Mouse (Mus musculus): ENCODE data around the gene Ndrg4.
A peak's percentile ranks its signal among the peaks of the same experiment; 100 is the strongest.

Ndrg4 gene

DNA sequence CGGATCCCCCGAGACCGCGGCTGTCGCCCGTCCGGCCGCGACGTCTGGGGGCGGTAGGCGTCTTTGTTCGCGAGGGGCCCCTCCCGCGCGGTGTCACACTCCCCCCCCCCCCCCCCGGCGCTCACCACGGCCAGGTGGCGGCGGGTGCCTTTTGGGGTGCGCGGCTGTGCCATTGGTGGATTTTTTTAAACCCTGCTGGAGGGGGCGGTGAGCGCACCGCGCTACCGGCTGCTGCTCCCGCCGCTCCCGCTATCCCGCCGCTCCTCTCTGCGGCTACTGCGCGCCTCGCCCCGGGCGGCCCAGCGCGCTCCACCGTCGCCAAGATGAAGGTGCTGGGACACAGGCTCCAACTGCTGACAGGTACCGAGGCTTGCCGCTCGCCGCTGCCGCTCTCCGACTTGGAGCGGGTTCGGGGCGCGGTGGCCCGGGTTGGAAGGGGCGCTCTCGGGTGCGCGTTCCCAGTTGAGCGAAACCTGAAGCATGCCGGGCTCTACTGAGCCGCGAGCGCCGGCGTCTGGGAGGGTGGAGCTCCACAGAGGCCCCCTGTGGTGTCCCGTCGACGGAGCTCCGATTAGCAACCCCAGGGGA, 1.3 kb downstream of the Ndrg4 start:
- DNase-seq (ENCODE audit: low spot score) = peak; percentile 9

DNA sequence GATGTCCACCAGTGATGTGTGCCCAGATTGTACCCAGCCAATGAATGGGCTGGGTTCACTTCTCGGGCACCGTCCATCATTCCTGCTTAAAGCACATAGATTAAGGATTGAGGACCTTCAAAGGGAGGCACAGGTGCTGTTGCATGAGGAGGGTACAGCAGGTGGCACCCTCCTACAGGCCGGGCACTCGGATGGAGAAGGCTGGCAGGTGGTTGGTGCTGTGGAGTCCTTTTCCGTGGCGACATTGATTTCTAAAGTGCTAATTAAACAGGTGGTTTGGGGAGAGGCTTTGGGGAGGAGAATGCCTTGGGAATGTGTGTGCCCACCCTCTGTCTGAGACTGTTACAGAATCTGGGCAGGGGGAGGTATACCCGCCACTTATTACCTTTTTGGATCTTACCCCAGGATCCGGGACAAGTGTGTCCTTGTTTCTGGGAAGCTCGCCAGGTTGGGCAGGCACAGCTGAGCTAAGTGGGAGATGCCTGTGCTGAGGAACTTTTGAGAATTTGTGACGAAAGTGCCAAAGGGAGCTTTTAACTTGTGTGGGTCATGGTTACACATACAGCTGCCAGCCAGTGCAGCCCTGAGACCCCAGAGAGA, 11.4 kb downstream of the Ndrg4 start:
- DNase-seq (ENCODE audit: low spot score) = no peak

- DNase-seq (ENCODE audit: low spot score) = no peak
Measured at GRCm38 (mm10) chr8:95690929-95691541, 14.3 kb downstream of the Ndrg4 start.

GRCm38 (mm10) chr8:95694631-95695030, 17.9 kb downstream of the Ndrg4 start:
- DNase-seq (ENCODE audit: low spot score) = no peak

DNA sequence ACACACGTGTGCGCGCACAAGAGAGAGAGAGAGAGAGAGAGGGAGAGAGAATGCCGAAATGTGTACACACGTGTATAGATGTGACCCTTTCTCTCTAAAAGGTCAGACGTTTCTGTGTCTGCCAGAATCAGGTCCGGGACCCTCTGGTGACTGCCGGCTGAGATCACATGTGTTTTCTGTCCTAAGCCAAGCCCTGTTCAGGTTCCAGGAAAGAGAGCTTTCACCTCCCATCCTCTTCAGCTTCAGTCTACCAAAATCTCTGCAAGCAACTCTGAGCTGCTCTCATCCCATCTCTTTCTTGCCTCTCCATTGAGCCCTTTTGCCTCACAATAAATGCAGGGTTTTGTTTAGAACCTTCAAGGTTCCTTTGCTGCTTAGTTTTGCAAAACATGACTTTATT, 19.9 kb downstream of the Ndrg4 start:
- DNase-seq (ENCODE audit: low spot score) = no peak

DNA sequence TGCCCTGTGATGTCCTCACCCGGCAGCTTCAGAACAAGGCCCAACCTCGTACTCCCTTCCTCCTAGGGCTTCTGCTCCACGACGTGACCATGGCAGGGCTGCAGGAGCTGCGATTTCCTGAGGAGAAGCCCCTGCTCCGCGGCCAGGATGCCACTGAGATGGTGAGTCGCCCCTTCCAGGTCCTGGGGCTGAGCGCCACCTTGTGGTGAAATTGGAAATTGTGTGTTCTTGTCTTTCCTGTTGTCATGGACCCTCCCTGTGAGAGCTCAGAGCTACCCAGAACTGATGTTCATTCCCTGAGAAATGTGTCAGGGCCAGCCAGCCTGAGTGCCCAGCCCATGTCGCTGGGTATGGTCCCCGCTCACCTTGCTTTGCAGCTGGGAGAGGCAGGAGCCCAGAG, 20.3 kb downstream of the Ndrg4 start:
- peak; percentile 68 for DNase-seq (ENCODE audit: low spot score)

DNA sequence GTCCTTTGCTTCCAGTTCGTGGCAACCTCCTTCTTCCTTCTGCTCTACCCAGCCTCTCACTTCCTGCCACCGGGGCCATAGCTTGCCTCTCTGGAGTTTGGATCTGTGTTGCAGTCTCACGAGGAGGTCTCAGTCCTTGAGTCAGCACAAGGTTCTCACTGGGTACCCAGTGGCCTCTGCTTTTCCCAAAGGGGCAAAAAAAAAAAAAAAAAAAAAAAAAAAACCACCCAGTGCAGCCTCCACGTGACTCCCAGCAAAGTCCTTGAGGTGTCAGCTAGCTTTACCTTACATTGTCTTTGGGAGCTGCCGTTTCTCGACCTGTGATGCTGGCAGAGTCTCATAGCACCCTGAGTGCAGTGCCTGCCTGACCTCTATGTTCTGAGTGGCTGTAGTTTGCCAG, 21.4 kb downstream of the Ndrg4 start:
- DNase-seq (ENCODE audit: low spot score) = no peak

GRCm38 (mm10) chr8:95700282-95700681, 23.5 kb downstream of the Ndrg4 start:
- no peak for DNase-seq (ENCODE audit: low spot score)

DNA sequence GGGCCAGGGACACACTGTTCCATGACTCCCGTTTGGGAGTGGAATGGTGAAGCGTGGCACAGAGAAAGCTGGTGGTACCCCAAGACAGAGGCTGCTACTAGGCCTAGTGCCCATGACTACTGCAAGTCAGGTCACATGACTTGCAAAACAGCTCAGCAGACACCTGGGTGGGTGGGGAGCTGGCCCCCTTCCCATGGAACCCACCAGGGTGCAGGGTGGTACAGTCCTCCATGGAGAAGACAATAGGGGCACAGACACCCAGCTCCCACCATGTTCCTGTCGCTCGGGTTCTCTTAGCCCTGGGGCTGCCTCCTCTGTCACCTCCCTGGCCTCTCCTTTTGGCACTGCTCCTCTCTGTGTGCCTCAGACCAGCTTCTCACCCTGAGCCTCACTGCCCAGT, 25.0 kb downstream of the Ndrg4 start:
- no peak for DNase-seq (ENCODE audit: low spot score)

DNA sequence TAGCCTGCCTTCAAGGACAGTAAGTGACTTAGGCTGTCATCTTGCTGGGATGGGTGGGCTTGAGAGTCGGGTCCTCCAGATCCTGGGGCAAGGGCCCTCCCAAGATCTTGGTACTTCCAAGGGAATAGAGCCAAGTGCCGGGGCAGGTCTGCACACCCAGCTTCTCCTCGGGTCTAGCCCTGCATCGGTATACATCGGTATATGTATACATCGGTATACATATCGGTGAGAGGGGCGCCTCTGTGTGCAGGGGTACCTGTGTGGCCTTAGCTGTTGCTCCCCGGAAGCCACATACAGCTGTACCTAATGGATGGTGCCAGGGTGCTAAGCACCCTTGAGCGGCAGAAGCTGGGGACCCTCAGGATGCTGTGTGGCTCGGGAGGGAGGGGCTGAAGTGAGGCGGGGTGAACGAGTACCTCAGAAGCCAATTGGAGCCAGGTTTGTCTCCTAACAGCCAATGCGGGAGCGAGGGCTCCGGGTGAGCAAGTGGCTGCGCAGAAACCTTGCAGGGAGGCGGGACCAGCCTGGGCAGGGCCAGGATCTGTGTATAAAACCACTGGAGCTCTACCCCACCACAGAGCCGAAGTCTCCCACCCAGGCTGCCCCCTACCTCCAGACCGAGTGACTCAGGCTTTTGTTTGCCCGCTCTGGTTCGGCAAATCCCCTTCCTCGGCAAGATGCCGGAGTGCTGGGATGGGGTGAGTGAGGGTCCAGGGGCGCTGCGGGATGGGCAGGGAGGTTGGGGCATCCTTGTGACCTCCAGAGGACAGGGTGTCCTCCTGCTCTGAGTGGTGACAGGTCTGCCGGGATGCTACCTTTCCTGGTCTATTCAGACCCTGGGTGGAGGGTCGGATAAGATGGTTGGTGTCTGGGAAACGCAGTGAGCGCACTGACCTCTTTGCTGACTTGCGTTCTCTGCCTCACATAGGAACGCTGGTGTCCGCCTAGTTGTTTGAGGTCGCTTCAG, 26.0 kb downstream of the Ndrg4 start:
- peak; percentile 72 for DNase-seq (ENCODE audit: low spot score)

- no peak for DNase-seq (ENCODE audit: low spot score)
Measured at GRCm38 (mm10) chr8:95703461-95704260, 26.9 kb downstream of the Ndrg4 start.

DNA sequence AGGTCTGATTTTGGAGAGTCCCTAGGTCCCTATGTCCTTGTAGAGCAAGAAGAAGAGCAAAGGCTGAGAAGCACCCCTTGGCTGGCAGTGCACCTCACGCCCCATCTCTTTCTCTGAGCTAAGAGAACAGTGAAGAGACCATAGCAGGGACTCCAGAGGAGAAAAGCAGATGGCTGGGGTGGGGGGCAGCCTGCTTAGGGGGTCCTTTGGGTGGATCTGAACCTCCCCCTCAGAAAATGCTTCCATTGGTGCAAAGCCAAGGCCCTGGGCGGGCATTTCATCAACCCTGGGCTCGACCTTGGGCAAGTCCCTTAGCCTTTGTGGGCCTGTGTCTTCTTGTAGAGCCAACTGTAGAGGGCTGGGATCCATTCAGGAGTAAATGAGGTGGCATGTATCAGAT, 27.8 kb downstream of the Ndrg4 start:
- DNase-seq (ENCODE audit: low spot score) = no peak

DNA sequence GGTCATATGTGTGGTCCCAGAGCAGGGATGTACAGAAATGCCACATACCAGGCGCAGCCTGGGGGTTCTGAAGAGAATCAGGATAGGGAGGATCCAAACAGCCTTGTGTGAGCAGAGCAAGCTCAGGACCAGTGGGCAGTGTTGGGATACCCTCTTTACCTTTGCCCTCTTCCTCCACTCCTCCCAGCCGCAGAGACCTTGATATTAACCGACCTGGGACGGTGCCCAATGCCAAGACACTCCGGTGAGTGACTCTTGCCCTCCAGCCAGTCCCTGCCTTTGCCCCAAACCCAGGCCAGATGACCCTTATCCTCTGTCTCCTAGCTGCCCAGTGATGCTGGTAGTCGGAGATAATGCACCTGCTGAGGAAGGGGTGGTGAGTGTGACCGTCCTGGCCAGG, 32.8 kb downstream of the Ndrg4 start:
- no peak for DNase-seq (ENCODE audit: low spot score)

- no peak for DNase-seq (ENCODE audit: low spot score)
Measured at GRCm38 (mm10) chr8:95711029-95711428, 34.2 kb downstream of the Ndrg4 start.

- DNase-seq (ENCODE audit: low spot score) = no peak
Measured at GRCm38 (mm10) chr8:95712395-95712794, 35.6 kb downstream of the Ndrg4 start.

GRCm38 (mm10) chr8:95713100-95714010, 36.6 kb downstream of the Ndrg4 start:
- peak; percentile 64 for DNase-seq (ENCODE audit: low spot score)

- no peak for DNase-seq (ENCODE audit: low spot score)
Measured at GRCm38 (mm10) chr8:95714367-95714766, 37.6 kb downstream of the Ndrg4 start.

DNA sequence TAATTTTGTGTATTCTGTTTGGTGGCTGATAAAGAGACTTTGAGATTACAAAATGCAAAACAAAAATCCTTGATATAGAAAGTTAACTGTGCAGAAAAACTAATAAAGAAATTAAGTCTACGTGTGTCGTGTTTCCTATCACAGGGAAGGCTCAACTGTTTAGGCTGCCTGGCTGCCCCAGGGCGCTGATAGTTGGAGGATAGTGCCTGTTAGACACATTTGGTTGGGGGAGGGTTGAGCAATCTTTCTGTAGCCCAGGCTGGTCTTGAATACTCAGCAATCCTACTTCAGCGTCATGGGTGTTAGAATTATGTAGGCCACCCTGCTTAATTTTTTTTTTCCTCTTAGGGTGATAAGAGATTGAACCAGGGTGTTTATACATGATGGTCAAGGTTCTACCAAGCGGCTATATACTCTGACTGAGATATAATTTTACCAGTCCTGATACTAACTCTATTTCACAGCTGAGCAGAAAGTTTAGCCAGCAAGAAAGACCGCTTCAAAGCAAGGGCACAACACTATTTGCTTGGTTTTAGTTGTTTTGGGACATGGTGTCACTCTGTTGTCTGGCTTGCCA, 38.1 kb downstream of the Ndrg4 start:
- DNase-seq (ENCODE audit: low spot score) = no peak

- peak; percentile 89 for DNase-seq (ENCODE audit: low spot score)
Measured at GRCm38 (mm10) chr8:95715676-95716531, 39.1 kb downstream of the Ndrg4 start, which contains the start of gene Setd6. Gene Setd6, plus strand, starts transcription at chr8:95715881.
